Mouse (Mus musculus) 3T3-L1 (cell line): Measurements from ENCODE around the gene Kndc1.

Experiments
- DNase-seq: peaks from one replicate; pipeline ENCODE4 v3.0.0-alpha.2; 2015; ENCODE audit warnings: low read depth, low spot score

Gene Kndc1

DNA sequence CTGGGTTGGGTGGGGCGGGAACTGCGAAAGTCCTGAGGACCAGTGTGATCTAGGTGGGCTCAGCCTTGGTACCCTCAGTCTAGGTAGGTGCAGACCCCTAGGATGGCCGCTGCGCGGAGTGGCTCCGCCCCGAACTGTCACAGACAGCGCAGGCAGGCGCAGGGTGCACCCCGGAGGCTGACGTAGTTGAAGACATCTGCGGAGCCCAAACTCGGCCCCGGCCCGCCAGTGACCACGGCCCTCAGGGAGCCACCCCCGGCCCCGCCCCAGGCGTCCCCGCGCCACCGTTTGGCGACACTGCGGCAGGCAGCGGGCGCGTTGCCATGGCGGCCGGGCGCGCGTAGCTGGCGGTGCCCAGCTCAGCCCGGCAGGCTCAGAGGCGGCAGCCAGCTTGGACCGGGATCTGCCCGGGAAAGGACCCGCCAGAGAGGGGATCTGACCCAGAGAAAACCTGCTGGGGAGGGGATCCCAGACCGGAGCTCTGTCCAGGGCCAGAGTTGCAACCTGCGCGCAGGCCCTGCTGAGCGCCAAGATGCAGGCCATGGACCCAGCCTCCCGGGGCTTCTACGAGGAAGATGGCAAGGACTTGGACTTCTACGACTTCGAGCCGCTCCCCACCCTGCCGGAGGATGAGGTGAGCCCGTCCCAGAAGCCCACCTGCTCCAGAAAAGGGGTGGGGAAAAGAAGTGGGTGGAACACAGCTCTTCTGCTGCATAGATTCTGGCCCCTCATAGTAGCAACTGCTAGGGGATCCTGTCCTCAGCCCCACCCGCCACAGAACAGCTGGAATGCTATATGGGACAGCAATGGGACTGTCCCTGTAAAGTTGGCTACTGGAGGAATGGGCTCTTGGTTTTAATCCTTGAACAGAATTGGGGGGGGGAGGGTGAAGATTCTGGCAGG, at the start of gene Kndc1:
Gene Kndc1, plus strand, starts transcription at position 42 of the 903 bp plus-strand sequence.
- no peak for DNase-seq

DNA sequence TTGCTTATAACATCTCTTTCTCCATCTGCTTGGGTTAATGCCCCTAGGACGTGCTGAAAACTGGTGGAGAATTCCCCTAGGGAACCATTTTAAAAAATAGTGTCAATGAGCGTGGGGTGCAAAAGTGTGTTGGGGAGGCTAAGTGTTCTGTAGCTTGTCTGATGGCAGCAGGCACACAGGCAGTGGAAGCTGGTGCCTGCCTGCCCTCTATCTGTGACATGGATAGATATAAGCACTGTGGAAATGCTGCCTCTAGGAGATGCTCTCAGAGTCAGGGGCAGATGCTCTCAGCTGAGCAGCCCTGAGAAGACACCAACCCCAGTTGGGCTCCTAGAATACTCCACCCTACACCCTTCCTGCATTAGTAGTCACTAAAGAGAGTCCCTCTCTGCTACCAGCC, 49.4 kb upstream of the Kndc1 start:
- no peak for DNase-seq

DNA sequence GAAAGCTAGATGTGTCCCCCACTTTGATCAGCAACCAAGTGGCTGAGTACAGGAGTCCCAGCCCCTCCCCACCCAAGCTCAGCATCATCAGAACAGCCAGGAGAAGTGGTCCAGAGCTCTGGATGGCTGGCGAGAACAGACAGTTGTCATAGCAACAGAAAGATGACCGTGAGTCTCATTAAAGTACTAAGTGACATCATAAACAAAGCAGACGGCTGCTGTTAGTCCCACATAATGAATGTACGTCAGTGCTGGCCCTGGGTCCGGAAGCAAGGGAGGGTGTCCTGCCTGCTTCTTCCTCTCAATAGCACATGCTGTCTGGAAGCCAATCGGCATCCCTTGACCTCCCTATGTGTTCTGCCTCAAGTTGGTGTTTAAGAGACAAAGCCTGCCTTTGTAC, 44.3 kb upstream of the Kndc1 start:
- no peak for DNase-seq

DNA sequence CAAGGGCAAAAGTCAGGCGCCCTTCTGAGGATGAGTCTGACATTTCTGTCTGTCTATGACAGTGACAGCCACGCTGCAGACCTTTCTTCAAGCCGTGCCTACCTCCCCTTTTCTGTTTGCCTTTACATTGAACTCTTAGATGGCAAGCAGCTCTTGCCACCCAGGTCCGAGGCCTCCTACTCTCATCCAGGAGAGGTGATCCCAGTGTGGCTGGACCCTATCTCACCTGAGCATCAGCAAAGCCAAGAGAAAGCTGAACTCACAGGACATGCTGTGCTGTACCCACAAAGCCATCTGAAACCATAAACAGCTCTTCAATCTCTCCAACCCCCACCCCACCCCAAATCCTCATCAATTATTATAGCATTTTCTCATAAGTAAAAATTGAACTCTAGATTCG, 43.8 kb upstream of the Kndc1 start:
- DNase-seq: no peak

DNA sequence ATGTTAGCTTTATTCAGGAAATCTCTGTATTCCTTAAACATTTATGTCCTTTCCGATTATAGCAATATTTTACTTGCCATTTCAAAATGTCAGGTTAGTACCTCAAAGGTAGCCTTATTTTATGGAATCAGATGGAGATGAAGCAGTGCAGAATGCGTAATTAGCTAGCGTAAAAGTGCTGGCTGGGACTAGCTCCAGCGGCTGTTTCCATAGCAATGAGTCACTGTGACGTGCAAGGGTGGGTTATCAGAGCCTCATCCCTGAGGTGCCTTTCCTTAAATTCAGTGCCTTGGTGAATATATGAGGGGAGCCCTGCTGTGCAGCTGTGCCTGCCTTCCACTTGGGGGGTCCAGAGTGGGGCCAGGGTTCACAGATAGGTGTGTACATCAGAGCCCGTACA, 43.4 kb upstream of the Kndc1 start:
- DNase-seq: no peak

DNA sequence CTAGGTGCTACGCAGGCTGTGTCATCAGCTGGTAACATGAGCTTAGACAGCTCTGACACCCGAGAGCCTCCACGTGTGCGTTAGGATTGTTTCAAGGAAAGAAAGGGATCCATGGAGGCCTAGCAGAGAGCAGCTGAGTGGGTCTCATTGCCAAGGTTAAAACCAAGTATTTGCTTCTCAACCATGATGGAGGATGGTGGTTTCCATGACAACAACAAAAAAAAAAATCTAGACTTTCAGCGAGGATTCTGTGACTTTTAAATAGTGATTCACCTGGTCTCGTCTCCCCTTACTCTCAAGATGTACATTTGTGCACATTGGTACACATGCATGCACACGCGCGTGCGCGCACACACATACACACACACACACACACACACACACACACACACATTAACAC, 39.2 kb upstream of the Kndc1 start:
- no peak for DNase-seq

DNA sequence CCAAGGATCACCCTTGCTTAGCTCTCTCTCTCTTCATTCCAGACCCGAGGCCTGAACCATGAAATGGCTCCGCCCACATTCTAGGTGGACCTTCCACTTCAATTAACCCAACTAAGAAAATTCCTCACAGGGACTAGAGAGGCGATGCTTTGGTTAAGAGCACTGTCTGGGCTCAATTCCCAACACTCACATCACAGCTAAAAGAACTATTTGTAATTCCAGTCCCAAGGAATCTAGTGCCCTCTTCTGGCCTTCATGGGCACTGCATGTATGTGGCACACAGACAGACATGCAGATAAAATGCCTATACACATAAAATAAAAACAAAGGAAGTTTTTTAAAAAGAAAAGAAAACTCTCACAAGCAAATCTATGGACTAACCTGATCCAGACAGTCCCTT, 33.1 kb upstream of the Kndc1 start:
- peak; percentile 79 for DNase-seq

DNA sequence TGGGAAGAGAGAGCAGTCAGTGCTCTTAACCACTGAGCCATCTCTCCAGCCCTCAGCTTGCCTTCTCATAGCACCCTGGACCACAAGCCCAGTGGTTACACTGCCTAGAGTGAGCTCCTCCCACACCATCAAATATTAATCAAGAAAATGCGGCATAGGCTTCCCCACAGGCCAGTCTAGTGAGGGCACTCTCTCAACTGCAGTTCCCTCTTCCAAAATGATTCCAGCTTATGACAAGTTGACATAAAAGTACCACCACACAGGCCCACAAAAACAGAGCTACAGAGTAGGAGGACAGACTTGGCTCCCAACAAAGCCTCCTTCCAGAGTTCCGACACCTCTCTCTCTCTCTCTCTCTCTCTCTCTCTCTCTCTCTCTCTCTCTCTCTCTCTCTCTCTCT, 31.4 kb upstream of the Kndc1 start:
- no peak for DNase-seq

DNA sequence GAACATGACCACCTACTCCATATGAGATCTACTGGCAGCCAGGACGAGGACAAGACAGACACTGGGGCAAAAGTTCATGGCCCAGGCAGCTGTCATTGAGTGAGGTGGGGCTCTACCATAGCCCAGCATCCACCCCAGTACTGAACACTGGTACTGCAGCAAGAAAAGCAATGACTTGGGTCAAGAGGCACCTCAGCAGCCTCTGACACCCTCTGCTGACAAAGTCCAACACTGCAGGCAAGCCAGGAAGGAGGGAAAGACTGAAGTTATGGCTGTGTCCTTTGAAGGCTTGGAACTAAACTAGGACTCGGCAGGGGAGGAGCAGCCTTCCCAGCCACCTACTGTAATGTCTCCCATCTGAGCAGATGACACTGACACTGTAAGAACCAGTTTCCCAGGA, 30.2 kb upstream of the Kndc1 start:
- DNase-seq: no peak

DNA sequence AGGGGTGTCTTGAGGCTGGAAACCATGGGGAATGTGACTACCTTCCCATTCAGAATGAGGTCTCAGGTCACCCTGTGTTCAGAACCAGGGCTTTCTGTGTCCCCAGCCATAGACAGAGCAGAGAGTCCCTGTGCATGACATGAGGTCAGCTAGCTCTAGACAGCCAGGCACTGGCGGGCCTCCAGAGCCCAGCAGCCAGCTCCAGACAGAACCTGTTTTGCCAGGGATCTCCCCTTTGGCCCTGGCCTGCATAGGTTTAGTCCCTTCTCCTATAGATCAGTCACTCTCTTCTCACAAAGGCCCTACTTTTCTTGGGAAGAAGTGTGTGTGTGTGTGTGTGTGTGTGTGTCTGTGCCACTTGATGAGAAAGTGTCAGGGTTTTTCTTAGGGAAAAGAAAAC, 29.6 kb upstream of the Kndc1 start:
- no peak for DNase-seq

DNA sequence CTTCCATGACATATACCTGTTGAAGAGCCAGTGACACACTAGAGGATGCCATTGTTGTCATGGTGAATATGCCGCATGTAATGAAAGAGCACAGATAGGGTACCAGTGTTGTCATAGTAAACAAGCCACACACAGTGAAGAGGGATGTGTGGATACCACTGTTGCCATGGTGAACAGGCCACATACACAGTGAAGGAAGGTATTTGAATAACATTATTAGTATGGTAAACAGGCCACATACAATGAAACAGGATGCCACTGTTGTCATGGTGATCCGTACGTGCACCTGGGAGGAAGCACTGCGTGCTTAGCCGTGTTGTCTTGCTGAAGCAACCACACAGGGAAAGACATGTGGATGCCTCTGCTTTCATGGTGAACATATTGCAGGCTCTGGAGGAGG, 23.5 kb upstream of the Kndc1 start:
- no peak for DNase-seq

DNA sequence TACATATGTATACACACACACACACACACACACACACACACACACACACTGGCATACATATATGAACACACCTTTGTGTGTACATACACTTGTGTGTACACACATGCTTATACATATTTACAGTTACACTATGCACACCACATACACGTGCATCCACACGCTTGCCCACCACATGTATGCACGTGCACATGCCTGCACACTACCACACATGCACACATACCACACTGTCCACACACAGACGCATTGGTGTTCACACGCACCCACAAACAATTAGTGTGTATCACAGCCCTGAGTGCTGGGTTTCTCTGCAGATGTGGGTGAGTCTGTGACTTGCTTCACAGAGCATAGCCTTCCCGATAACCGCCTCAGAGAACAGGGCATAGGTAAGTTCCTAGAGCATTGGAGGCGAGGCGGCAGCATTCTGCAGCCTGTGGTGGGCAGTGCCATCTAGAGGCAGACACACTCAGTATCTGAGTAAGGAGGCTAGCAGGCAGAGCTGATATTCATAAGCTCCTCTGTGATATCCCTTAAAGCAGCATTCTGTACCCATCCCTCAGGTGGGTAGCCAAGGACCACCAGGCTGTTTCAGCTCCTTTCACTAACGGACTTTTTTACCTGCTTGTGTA, 17.2 kb upstream of the Kndc1 start:
- peak; percentile 22 for DNase-seq

DNA sequence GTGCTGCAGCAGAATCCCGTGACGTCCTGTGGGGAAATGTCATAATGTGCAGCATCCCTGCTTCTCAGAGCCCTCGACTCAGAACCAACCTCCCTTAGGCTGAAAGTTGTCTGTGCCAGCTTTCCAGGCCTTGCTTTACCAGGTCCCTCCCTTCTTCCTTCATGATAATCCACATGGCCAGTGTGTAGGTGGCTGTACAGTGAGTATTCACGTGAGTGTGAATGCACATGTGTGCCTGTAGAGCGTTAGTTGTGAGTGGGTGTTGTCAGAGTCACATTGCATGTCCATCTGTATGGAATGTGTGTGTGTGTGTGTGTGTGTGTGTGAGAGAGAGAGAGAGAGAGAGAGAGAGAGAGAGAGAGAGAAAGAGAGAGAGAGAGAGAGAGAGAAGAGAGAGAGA, 16.4 kb upstream of the Kndc1 start:
- DNase-seq: no peak

DNA sequence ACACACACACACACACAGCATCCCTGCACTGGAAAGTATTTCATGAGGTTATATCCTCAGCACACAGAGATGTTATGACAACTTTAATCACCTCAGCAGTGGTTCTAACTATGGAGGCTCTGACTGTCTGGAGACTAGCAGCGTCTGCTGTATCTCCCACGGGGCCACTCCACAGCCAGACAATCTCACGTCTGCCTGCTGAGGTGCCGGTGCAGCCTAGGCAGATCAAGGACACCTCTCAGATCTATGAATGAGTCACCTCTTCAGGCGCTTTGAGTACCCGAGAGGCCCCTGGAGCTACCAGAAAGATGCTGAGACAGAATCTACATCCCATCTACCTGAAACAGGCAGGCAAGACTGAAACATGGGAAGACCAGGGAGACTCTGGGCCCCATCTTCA, 15.9 kb upstream of the Kndc1 start:
- DNase-seq: no peak

DNA sequence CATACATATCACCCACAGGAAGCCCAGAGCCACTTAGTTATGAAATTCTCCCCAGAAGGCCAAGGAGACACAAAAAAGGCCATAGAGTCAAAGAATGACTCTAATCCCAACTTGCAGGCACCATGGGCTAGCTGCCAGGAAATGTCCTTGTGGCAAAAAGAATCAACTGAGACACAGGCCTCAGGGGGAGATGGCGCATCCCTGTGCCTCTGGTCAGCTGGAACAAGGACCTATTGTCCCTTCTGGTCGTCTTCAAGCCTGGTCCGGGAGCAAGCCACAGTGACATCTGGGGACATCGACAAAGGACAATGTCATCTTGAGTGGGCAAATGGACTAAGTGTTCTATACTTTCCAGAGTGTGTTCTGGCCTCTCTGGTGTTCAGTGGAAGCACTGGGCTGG, 11.0 kb upstream of the Kndc1 start:
- no peak for DNase-seq

DNA sequence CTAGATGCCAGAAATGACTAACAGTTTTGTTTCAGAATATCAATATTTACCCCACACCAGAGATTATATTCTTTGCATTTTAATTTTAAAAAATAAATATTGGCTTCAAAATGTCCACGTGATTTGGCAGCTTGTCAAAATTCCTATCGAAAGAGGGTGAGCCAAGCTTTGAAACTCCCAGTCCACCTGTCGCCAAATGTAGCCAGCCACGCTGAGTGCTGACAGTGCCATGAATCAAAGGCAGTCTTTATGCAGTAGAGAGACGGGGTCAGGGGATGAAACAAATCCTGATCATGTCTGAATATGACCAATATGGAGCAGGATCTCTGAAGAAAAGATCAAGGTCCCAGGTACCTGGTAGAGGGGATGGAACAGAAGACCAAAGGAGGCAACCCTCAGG, 2.7 kb upstream of the Kndc1 start:
- no peak for DNase-seq

DNA sequence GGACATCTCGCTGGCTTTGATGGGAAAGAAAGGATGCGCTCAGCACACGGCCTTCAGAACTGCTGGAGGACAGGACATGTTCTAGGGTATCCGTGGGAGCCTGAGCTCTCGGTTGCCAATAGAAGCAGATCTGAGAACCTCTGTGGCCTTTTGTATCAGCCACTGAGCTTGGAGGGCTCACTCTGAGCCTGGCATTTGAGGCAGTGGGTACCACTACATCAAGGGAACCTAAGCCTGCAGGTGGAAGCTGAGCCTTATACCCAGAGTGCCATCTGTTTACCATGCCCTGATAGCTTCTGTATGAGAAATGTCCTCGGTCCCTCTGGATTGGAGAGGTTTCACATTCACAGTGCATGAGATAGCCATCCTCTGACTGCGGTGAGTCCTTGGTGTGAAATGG, 1.8 kb downstream of the Kndc1 start:
- DNase-seq: no peak

DNA sequence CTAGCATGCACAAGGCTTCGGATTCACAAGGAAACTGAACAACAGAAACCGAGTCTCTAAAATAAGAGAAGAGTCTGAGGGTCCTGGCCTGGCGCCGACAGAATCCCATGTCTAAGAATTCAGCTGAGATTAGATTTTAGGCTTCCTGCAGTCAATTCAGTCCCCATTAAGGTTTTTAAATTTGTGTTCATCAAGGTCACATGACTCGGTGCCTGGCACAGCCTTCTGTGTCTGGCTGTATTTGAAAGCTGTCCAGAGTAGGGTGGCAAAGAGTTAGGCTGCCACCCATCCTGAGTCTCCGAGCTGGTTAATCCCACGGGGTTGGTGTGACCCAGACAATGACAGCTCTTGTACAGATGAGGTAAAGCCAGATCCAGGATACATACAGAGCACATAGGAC, 2.3 kb downstream of the Kndc1 start:
- no peak for DNase-seq

DNA sequence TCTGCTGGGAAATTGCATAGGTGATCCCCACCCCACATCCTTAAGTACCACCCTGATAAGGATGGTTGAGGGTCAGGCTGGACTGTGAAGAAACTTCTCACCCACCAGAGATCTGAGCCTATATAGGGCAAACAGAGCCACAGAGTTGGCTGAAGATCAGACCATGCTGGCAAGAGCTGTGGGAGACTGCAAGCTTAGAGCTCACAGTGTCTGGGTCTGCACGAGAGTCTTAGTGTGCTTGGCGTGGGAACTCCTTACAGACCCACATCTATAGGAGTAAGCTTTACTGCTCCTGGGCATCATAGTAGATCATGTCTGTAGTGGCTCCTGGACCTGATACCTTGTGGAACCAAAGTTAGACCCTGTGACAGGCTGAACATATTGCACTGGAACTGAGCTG, 4.1 kb downstream of the Kndc1 start:
- no peak for DNase-seq

DNA sequence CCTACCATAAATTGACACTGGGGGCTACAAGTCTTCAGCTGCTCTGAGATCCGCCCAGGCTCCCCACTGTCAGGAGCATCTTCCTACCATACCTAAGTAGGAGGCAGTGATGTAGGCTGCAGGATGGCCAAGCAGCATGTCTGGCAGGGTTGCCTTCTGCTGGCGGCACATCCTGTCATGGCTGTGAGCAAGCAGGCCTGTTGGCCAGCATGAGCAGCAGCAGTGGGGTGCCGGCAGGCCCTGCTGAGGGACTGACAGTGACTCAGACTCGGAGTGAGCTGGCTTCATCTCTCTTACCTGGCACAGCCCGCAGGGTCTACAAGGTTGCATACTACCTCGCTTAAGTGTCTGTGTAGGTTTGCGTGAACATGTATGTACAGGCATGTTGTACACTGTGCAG, 5.0 kb downstream of the Kndc1 start:
- DNase-seq: no peak

DNA sequence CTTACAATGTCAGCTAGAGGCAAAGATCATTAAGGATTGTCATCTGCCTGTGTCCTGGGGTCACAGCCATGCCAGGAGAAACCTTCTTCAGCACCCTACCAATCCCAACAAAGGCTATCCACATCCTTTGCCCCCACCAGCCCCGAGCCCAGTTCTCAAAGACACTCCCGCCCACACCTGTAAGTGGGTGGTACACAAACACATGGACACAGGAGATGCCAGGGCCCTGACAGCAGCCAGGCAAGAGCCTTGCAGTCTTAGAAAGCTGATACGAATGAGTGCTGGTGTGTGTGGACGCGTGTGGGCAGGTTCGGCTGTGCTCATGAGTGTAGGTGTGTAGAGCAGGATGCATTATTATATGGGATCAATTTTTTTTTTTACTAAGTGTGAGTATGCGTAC, 6.0 kb downstream of the Kndc1 start:
- DNase-seq: no peak

DNA sequence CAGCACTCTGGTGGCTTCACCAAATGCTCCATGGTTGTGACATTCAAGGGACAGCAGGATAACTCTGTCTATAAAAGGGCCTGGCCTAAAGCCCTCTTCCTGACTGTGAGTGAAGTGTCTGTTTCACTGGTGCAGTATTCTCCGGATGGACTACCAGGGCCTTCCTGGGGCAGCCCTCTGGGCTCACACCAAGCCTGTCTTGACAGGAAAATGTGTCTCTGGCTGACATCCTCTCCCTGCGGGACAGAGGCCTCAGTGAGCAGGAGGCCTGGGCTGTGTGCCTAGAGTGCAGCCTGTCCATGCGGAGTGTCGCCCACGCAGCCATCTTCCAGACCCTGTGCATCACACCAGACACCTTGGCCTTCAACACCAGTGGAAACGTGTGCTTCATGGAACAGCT, 6.4 kb downstream of the Kndc1 start:
- DNase-seq: no peak

DNA sequence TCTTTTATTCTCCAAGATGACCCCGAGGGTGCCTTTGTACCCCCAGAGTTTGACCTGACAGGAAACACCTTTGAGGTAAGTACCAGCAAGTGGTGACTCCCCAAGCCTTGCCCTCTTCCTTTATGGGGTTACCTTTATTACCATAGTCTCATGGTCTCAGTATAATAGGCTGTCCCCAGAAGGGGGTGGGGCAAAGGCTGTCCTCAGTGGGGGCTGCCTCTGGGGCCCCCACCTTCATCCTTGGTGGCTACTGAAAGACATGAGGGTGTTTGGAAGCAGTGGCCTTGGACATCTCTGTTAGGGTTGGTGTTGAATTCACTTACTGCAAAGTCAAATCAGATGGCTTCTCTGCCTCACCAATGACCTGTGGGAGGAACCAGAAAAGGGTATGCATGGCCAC, 7.5 kb downstream of the Kndc1 start:
- no peak for DNase-seq
